Mouse (Mus musculus) forebrain, embryonic 13.5 days (tissue): ENCODE results near the gene Aco2. TPM values are rescaled to one million over a fixed set of nuclear protein-coding genes. Genes with fewer than 3 reads are reported as not detected.
A peak's percentile ranks its signal among the peaks of the same experiment; 100 is the strongest.

Experiments used
- ATAC-seq: fragments of 200-750 bp; cut with Nextera tagmentation; 2 replicates; pipeline ENCODE4 v1.8.0; 2017
- H3K27ac ChIP-seq: fragments of 300-500 bp; sonication (generic); 2 replicates; pipeline ENCODE4 v1.5.1; 2015; ENCODE audit warnings: inconsistent platforms, mild to moderate bottlenecking, moderate library complexity
- H3K27me3 ChIP-seq: fragments of 300-500 bp; sonication (generic); 2 replicates; pipeline ENCODE4 v1.6.1; 2015; ENCODE audit warnings: mild to moderate bottlenecking, inconsistent platforms
- H3K36me3 ChIP-seq: fragments of 300-500 bp; sonication (generic); 2 replicates; pipeline ENCODE4 v1.6.1; 2015; ENCODE audit warnings: mild to moderate bottlenecking, inconsistent platforms; ENCODE audit not compliant: poor library complexity, severe bottlenecking
- H3K4me1 ChIP-seq: fragments of 300-500 bp; sonication (generic); 2 replicates; pipeline ENCODE4 v1.6.1; 2015; ENCODE audit warnings: inconsistent platforms
- H3K4me2 ChIP-seq: fragments of 300-500 bp; sonication (generic); 2 replicates; pipeline ENCODE4 v1.6.1; 2015; ENCODE audit warnings: inconsistent platforms, mild to moderate bottlenecking, moderate library complexity
- H3K4me3 ChIP-seq: fragments of 300-500 bp; sonication (generic); 2 replicates; pipeline ENCODE4 v1.5.1; 2015; ENCODE audit warnings: mild to moderate bottlenecking, inconsistent platforms
- H3K9ac ChIP-seq: fragments of 300-500 bp; sonication (generic); 2 replicates; pipeline ENCODE4 v1.6.1; 2015; ENCODE audit warnings: mild to moderate bottlenecking, inconsistent platforms
- H3K9me3 ChIP-seq: fragments of 300-500 bp; sonication (generic); replicated peaks from 2 replicates; pipeline ENCODE4 v1.6.1; 2016; ENCODE audit warnings: inconsistent platforms
- WGBS: fragments of 180-500 bp; shearing (Covaris S2); methylation state at CpG from one replicate; pipeline ENCODE4 v1.1.7; 2015; 5-methylcytosine and 5-hydroxymethylcytosine counted together
- polyA plus RNA-seq: library from polyadenylated mRNA; unstranded; fragments of >200 nt; fragmentation: Nextera tagmentation; extraction: Ambion mirVana; gene quantifications from 2 replicates; pipeline ENCODE4 v1.2.1, GENCODE M21; 2015

The Aco2 gene
- 202 and 211 TPM in 2 replicates for polyA plus RNA-seq

GRCm38 (mm10) chr15:81872262-81873136 lies at the start of gene Aco2:
Gene Aco2 (plus strand): TSS chr15:81872309.
- peaks cover 33% of the 10 kb centered on the region for H3K36me3 ChIP-seq
- peak within 1 kb of the TSS; percentile 98 for H3K27ac ChIP-seq
- peak within 1 kb of the TSS; percentile 98 for H3K4me3 ChIP-seq
- peak within 1 kb of the TSS; percentile 85 for H3K4me2 ChIP-seq
- H3K9ac ChIP-seq: peak within 1 kb of the TSS; percentile 87
- H3K9me3 ChIP-seq: no peaks in the 10 kb centered on the region
- WGBS: under 1% methylated on average over 53 of the region's 53 CpGs
- H3K27me3 ChIP-seq: no peaks in the 10 kb centered on the region
- peak; percentile 85 for ATAC-seq
- peaks cover 30% of the 10 kb centered on the region for H3K4me1 ChIP-seq

GRCm38 (mm10) chr15:81822631-81823030 lies 49.5 kb upstream of the Aco2 start:
- no peak overlapping the region for H3K27ac ChIP-seq
- WGBS: 89% methylated on average over 3 of the region's 3 CpGs
- ATAC-seq: no peak

GRCm38 (mm10) chr15:81824832-81825231 lies 47.3 kb upstream of the Aco2 start:
- Histone ChIP-seq H3K4me3 (no peak overlapping the region), H3K9ac (no peak overlapping the region), H3K36me3 (peaks cover 81% of the 10 kb centered on the region), H3K4me1 (no peaks in the 10 kb centered on the region), H3K9me3 (no peaks in the 10 kb centered on the region), H3K4me2 (no peak overlapping the region), H3K27ac (no peak overlapping the region), H3K27me3 (no peaks in the 10 kb centered on the region)
- 84% methylated on average over 3 of the region's 3 CpGs for WGBS
- no peak for ATAC-seq

More at GRCm38 (mm10) chr15:81822631-81823030, 49.5 kb upstream of the Aco2 start:
- no peak overlapping the region for H3K4me3 ChIP-seq
- peaks cover 93% of the 10 kb centered on the region for H3K36me3 ChIP-seq
- H3K4me2 ChIP-seq: no peak overlapping the region
- no peak overlapping the region for H3K9ac ChIP-seq
- no peaks in the 10 kb centered on the region for H3K4me1 ChIP-seq
- H3K27me3 ChIP-seq: no peaks in the 10 kb centered on the region
- H3K9me3 ChIP-seq: no peaks in the 10 kb centered on the region

DNA sequence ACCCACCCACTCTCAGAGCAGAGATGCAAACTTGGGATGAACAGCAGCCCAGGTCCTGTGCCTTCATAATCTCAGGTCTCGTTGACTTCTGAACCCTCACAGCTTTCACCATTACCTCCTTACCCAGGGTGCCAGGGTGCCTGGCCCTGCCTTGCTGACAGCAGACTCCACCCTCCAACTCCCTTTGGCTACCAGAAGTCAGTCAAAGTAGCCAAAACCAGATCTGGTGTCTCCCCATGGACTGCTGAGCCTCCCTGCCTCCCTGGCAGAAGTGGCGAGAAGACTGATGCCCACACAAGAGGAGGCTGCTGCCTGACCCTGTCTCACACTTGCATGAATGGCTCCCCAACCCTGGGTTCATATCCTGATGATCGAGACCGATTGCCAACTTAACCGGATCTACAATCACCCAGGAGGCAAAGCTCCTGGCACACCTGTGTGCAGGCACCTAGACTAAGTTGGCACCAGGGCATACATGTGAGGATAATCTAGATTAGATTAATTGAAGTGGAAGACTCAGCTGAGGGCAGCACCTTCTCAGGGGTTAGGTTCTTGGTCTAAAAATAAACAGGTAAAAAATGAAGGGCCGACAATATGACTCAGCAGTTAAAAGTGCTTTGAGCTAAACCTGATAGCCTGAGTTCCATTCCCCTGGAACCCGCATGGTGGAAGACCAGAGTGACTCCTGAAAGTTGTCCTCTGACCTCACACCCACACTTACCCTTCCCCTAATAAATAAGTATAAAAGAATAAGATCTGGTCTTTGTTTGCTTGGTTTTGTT lies 43.5 kb upstream of the Aco2 start:
- H3K27ac ChIP-seq: no peak overlapping the region
- ATAC-seq: no peak
- WGBS: 89% methylated on average over 7 of the region's 7 CpGs
- H3K9me3 ChIP-seq: no peaks in the 10 kb centered on the region
- H3K4me2 ChIP-seq: no peak overlapping the region
- no peak overlapping the region for H3K4me3 ChIP-seq
- no peaks in the 10 kb centered on the region for H3K27me3 ChIP-seq
- no peak overlapping the region for H3K9ac ChIP-seq
- H3K4me1 ChIP-seq: peaks cover 12% of the 10 kb centered on the region; the same call in 1 of the 2 replicates
- H3K36me3 ChIP-seq: peaks cover 48% of the 10 kb centered on the region

DNA sequence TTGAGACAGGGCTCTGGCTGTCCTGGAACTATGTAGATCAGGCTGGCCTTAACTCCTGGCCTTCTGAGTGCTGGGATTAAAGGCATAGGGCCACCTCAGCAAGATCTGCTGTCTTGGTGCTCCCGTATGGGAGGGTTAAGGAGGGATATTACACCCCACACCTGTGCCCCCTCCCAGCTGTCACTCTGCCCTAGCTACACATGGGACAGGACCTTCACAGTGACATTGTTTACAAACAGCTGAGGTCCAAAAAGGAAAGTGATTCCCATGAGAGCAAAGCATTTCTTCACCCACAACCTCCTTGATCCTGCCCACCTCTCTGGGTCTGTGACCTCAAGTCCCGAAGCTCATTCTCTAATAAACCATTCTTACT lies 42.9 kb upstream of the Aco2 start:
- WGBS: 67% methylated on average over 2 of the region's 2 CpGs
- H3K36me3 ChIP-seq: peaks cover 42% of the 10 kb centered on the region
- H3K4me2 ChIP-seq: no peak overlapping the region
- no peak overlapping the region for H3K27ac ChIP-seq
- peaks cover 12% of the 10 kb centered on the region; the same call in 1 of the 2 replicates for H3K4me1 ChIP-seq
- H3K27me3 ChIP-seq: no peaks in the 10 kb centered on the region
- no peaks in the 10 kb centered on the region for H3K9me3 ChIP-seq
- H3K9ac ChIP-seq: no peak overlapping the region
- ATAC-seq: no peak
- no peak overlapping the region for H3K4me3 ChIP-seq

DNA sequence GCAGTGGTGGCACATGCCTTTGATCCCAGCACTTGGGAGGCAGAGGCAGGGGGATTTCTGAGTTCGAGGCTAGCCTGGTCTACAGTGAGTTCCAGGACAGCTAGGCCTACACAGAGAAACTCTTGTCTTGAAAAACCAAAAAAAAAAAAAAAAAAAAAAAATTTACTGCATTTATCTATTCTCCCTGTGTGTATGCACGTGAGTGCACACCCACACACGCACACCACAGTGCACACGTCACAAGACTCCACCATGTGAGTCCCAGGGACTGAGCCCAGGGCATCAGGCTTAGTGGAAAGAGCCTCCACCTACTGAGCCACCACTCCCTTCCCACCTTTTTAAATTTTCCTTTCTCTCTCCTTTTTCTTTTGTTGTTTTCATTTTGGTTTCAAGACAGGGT lies 41.6 kb upstream of the Aco2 start:
- 86% methylated on average over 4 of the region's 4 CpGs for WGBS
- H3K4me1 ChIP-seq: peaks cover 13% of the 10 kb centered on the region
- no peak for ATAC-seq
- H3K27me3 ChIP-seq: peaks cover 1% of the 10 kb centered on the region; the same call in 1 of the 2 replicates
- no peak overlapping the region for H3K27ac ChIP-seq
- no peak overlapping the region for H3K9ac ChIP-seq
- H3K9me3 ChIP-seq: no peaks in the 10 kb centered on the region
- H3K4me2 ChIP-seq: no peak overlapping the region
- H3K36me3 ChIP-seq: peaks cover 29% of the 10 kb centered on the region
- H3K4me3 ChIP-seq: no peak overlapping the region

DNA sequence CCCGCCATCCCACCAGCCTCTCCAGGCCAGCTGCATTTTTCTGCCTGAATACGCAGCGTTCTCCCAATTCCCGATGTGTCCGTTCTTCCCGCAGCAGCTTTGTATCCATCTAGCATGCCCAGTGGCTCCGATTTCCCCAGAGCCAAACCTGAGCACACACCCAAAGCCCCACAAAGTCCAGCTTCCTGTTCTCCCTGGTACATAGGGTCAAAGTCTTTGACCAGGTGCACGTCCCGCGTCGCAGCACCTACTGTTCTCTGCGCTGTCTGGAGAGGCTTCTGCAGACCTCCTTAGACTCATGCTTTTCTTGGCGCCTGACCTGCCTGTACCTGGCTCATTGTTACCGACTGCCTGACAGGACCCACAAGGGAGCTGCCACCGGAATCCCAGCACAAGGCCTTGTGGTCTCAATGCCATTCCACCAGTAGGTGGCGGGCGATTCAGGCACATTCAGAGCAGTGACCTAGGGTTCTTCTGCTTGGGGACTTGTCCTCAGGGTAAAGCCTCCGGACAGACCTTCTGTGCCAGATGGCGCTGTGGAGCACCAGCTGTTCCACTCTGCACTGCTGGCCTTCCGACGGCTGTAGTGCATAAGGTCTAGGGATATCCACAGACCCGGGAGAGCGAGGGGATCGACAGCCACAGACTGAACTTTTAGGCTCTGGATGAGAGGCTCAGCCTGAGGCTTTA lies 40.8 kb upstream of the Aco2 start:
- Histone ChIP-seq H3K4me1 (peaks cover 20% of the 10 kb centered on the region), H3K27me3 (peaks cover 3% of the 10 kb centered on the region; the same call in 1 of the 2 replicates), H3K27ac (peak overlapping the region; percentile 54), H3K36me3 (peaks cover 21% of the 10 kb centered on the region), H3K9me3 (no peaks in the 10 kb centered on the region), H3K9ac (peak overlapping the region; percentile 43; the same call in 1 of the 2 replicates), H3K4me3 (no peak overlapping the region), H3K4me2 (peak overlapping the region; percentile 24)
- WGBS: 14% methylated on average over 24 of the region's 24 CpGs
- peak; percentile 91 for ATAC-seq

- peaks cover 12% of the 10 kb centered on the region for H3K36me3 ChIP-seq
- H3K4me1 ChIP-seq: peaks cover 25% of the 10 kb centered on the region
- no peaks in the 10 kb centered on the region for H3K9me3 ChIP-seq
- H3K4me2 ChIP-seq: no peak overlapping the region
- WGBS: 89% methylated on average over 3 of the region's 3 CpGs
- H3K27ac ChIP-seq: no peak overlapping the region
- no peak for ATAC-seq
- H3K4me3 ChIP-seq: no peak overlapping the region
- H3K9ac ChIP-seq: no peak overlapping the region
- H3K27me3 ChIP-seq: peaks cover 6% of the 10 kb centered on the region; the same call in 1 of the 2 replicates
Measured at GRCm38 (mm10) chr15:81832219-81832618, 39.9 kb upstream of the Aco2 start.

- Histone ChIP-seq H3K27ac (no peak overlapping the region), H3K4me2 (no peak overlapping the region), H3K4me3 (no peak overlapping the region), H3K4me1 (peaks cover 25% of the 10 kb centered on the region), H3K27me3 (peaks cover 7% of the 10 kb centered on the region; the same call in 1 of the 2 replicates), H3K9ac (0 out of 2 replicates have a peak overlapping the region, but pooled peaks have one; percentile 12), H3K36me3 (peaks cover 4% of the 10 kb centered on the region), H3K9me3 (no peaks in the 10 kb centered on the region)
- no peak for ATAC-seq
- WGBS: 83% methylated on average over 4 of the region's 4 CpGs
Measured at GRCm38 (mm10) chr15:81833481-81833880, 38.6 kb upstream of the Aco2 start.

- WGBS: 57% methylated on average over 3 of the region's 3 CpGs
- no peak overlapping the region for H3K27ac ChIP-seq
- no peak for ATAC-seq
Measured at GRCm38 (mm10) chr15:81834171-81834841, 37.8 kb upstream of the Aco2 start.

More at GRCm38 (mm10) chr15:81834171-81834841, 37.8 kb upstream of the Aco2 start:
- Histone ChIP-seq H3K4me2 (no peak overlapping the region), H3K4me3 (no peak overlapping the region), H3K27me3 (peaks cover 7% of the 10 kb centered on the region; the same call in 1 of the 2 replicates), H3K9me3 (no peaks in the 10 kb centered on the region), H3K36me3 (no peaks in the 10 kb centered on the region), H3K4me1 (peaks cover 33% of the 10 kb centered on the region), H3K9ac (no peak overlapping the region)
